8 mouse cellular contexts compared by ENCODE assay signal in the genomic region with DNA sequence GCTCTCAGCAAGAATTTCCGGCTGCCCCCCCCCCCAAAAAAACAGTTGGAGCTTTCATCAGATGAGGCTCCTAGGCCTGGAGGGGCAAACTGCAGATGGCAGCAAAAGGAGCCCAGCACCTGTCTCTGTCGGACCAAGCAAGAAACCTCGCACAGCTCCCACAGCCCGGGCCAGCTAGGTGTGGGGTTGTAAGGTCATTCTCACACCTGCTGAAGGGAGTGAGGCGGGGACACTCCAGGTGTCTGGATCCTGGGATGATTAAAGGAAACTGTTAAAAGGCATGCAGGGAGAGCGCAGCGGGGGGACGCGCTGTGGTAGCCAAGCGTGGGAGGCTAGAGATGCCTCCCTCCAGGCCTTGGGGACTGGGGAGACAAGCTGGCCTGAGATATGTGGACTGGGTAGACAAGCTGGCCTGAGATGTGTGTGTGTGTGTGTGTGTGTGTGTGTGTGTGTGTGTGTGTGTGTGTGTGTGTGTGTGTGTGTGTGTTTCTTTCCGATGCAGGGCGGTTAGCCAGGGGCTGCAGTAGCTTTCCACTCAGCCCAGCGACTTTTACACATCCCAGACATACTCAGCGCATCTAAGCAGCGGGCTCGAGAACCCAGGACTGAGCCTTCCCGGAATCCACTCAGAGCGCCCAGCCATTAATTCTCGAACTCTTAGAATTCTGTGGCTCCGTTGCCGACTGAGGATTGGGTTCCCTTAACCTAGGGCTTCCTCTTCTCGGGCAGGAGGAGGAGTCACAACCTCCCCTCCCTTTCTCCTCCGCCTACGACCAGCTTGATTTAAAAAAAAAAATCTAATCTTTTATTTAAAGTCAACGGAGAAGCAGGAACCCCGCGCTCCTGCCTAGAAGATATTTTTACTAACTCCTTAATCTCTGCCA. TPM values are rescaled to one million over a fixed set of nuclear protein-coding genes. Genes with fewer than 3 reads are reported as not detected.
DNase-seq lines count a peak whose midpoint lies in the region; ATAC-seq and TF ChIP-seq lines count a peak whose summit lies in the region.

No protein-coding gene starts in this region.

- H3K4me3 ChIP-seq in cerebellum, adult 2 months (replicated peaks; ENCODE audit: insufficient read depth, low read depth, low read length) = peak overlapping the region; percentile 91
- H3K4me3 ChIP-seq in forebrain, postnatal 0 days (ENCODE audit: low read depth, low read length) = peak overlapping the region; percentile 54
- H3K4me3 ChIP-seq in hindbrain, embryonic 10.5 days = peak overlapping the region; percentile 72

- no peaks in the 10 kb centered on the region for H3K36me3 ChIP-seq in forebrain, postnatal 0 days (ENCODE audit: insufficient read depth)
- no peaks in the 10 kb centered on the region for H3K36me3 ChIP-seq in hindbrain, embryonic 10.5 days

- TF ChIP-seq POLR2A in cerebellum, adult 2 months (IDR thresholded peaks at IDR 0.05; ENCODE audit: borderline replicate concordance, insufficient read depth, low read length) = no peak

- peak overlapping the region; percentile 83 for H3K27ac ChIP-seq in cerebellum, adult 2 months (ENCODE audit: insufficient read depth, low read length)
- 0 out of 2 replicates have a peak overlapping the region, but pooled peaks have one; percentile 81 for H3K27ac ChIP-seq in forebrain, postnatal 0 days (ENCODE audit: low read depth, low read length)
- H3K27ac ChIP-seq in hindbrain, embryonic 10.5 days = peak overlapping the region; percentile 91

- no peak for TF ChIP-seq CTCF in cerebellum, adult 2 months (IDR thresholded peaks at IDR 0.05; ENCODE audit: borderline replicate concordance, insufficient read depth, low read depth, low read length)
- no peak for TF ChIP-seq CTCF in forebrain, postnatal 0 days (IDR thresholded peaks at IDR 0.05; ENCODE audit: low read depth)

- peak overlapping the region; percentile 61 for H3K4me2 ChIP-seq in forebrain, postnatal 0 days (ENCODE audit: low read depth)

- H3K4me1 ChIP-seq in cerebellum, adult 2 months (ENCODE audit: control insufficient read depth, insufficient read depth, low read length) = peaks cover 3% of the 10 kb centered on the region; the same call in 1 of the 2 replicates
- H3K4me1 ChIP-seq in forebrain, postnatal 0 days (ENCODE audit: insufficient read depth) = no peaks in the 10 kb centered on the region
- peaks cover 5% of the 10 kb centered on the region for H3K4me1 ChIP-seq in hindbrain, embryonic 10.5 days (replicated peaks)

- peak; percentile 79 for DNase-seq in MEL-GATA-1-ER (ENCODE audit: extremely low read depth, low read depth)
- peak; percentile 60 to 61 for DNase-seq in cerebellum, adult 2 months
- DNase-seq in forebrain, postnatal 0 days = peak; percentile 13
- peak; percentile 27 for DNase-seq in hindbrain, embryonic 10.5 days (ENCODE audit: low spot score)
- peak; percentile 13 to 16 for DNase-seq in layer of hippocampus, postnatal 14 days (ENCODE audit: low spot score in 2 of 2)
- DNase-seq in lung, postnatal 14 days = peak; percentile 49
- peak; percentile 16 for DNase-seq in ovary, postnatal 14 days (ENCODE audit: low spot score)
- DNase-seq in thymus, postnatal 25 days = peak; percentile 63

- no peak overlapping the region for H3K9ac ChIP-seq in forebrain, postnatal 0 days

- ATAC-seq in forebrain, postnatal 0 days = no peak

- no peaks in the 10 kb centered on the region for H3K9me3 ChIP-seq in forebrain, postnatal 0 days (ENCODE audit: low read length)
- peaks cover 5% of the 10 kb centered on the region; the same call in 1 of the 2 replicates for H3K9me3 ChIP-seq in hindbrain, embryonic 10.5 days

- no peaks in the 10 kb centered on the region for H3K27me3 ChIP-seq in cerebellum, adult 2 months (ENCODE audit: control insufficient read depth, insufficient read depth, low read length)
- no peaks in the 10 kb centered on the region for H3K27me3 ChIP-seq in forebrain, postnatal 0 days (ENCODE audit: insufficient read depth, low read length)
- H3K27me3 ChIP-seq in hindbrain, embryonic 10.5 days (ENCODE audit: insufficient read depth, poor library complexity, severe bottlenecking) = peaks cover 27% of the 10 kb centered on the region

- WGBS in cerebellum, adult 2 months = 10% methylated on average over 23 of the region's 27 CpGs
- 28% methylated on average over 27 of the region's 27 CpGs for WGBS in forebrain, postnatal 0 days
- WGBS in hindbrain, embryonic 10.5 days = 21% methylated on average over 25 of the region's 27 CpGs

RNA-seq across cellular contexts. Expression of a gene that starts 44.1 kb away (rescaled TPM):
- polyA plus RNA-seq in cerebellum, adult 2 months (2012; rRNA removed) = 20.6 and 24.3 TPM in 2 replicates
- 17.6 and 21.1 TPM in 2 replicates for total RNA-seq in forebrain, postnatal 0 days (2014; rRNA removed)
- polyA plus RNA-seq in forebrain, postnatal 0 days (2015; fragmentation: Nextera tagmentation; extraction: Ambion mirVana) = 2.3 and 2.8 TPM in 2 replicates
- 3.1 and 4.4 TPM in 2 replicates for polyA plus RNA-seq in hindbrain, embryonic 10.5 days (2016; fragmentation: Nextera tagmentation; extraction: Ambion mirVana)
- 10 to 100 TPM; 27.4 to 37.5 TPM for total RNA-seq in layer of hippocampus, postnatal 14 days (2021)

Comparison
In these comparisons a context has a peak if more than half of its experiments do, and no peak if none do; other contexts are left out.
1. DNase-seq: peak in every context shown above with its lines; median percentile 79 in MEL-GATA-1-ER; 63 in thymus, postnatal 25 days; 60 in cerebellum, adult 2 months; 49 in lung, postnatal 14 days; 27 in hindbrain, embryonic 10.5 days; 16 in ovary, postnatal 14 days; 14 in layer of hippocampus, postnatal 14 days; 13 in forebrain, postnatal 0 days.